Mouse (Mus musculus): ENCODE results near the gene Hoxa6. TPM values are rescaled to one million over a fixed set of nuclear protein-coding genes. Genes with fewer than 3 reads are reported as not detected.

Gene Hoxa6
- polyA plus RNA-seq, 1 experiment = 0.96 TPM

- Histone ChIP-seq H3K36me3 (ENCODE audit: control insufficient read depth, insufficient read depth) (no peaks in the 10 kb centered on the region), H3K27me3 (ENCODE audit: control insufficient read depth, insufficient read depth, insufficient read length) (no peaks in the 10 kb centered on the region), H3K4me3 (ENCODE audit: insufficient read depth, poor library complexity, severe bottlenecking) (peak within 1 kb of the TSS; percentile 31), H3K79me2 (ENCODE audit: control insufficient read depth, insufficient read depth) (no peaks in the 10 kb centered on the region), H3K79me3 (ENCODE audit: low read depth) (no peaks in the 10 kb centered on the region), H3ac (ENCODE audit: control insufficient read depth, insufficient read length, low read depth) (peak within 1 kb of the TSS; percentile 67)
- no peak for TF ChIP-seq CTCF (IDR thresholded peaks at IDR 0.05; ENCODE audit: control insufficient read depth, insufficient read depth, insufficient read length)
- no peak for TF ChIP-seq MYOD1 (IDR thresholded peaks at IDR 0.05; ENCODE audit: control insufficient read depth, insufficient read length, low read depth)
- no peak for TF ChIP-seq FOSL1 (IDR thresholded peaks at IDR 0.05; ENCODE audit: insufficient read depth, low read length, poor library complexity, severe bottlenecking)
- no peak for TF ChIP-seq MYOG (IDR thresholded peaks at IDR 0.05; ENCODE audit: control insufficient read depth, extremely low read depth, insufficient read length)
- TF ChIP-seq CEBPB (IDR thresholded peaks at IDR 0.05; ENCODE audit: low read depth) = no peak
- no peak for TF ChIP-seq USF1 (IDR thresholded peaks at IDR 0.05; ENCODE audit: low read depth)
Measured at GRCm38 (mm10) chr6:52190906-52191810, 17.4 kb downstream of the Hoxa6 start, which contains the start of gene Hoxa4. Hoxa4 (minus strand) TSS chr6:52191753.

- Histone ChIP-seq H3K36me3 (ENCODE audit: control insufficient read depth, insufficient read depth) (no peaks in the 10 kb centered on the region), H3K79me2 (ENCODE audit: control insufficient read depth, insufficient read depth) (no peaks in the 10 kb centered on the region), H3K27me3 (ENCODE audit: control insufficient read depth, insufficient read depth, insufficient read length) (no peaks in the 10 kb centered on the region), H3K79me3 (ENCODE audit: low read depth) (no peaks in the 10 kb centered on the region), H3K4me3 (ENCODE audit: insufficient read depth, poor library complexity, severe bottlenecking) (no peak overlapping the region), H3ac (ENCODE audit: control insufficient read depth, insufficient read length, low read depth) (no peak overlapping the region)
- TF ChIP-seq MYOG (IDR thresholded peaks at IDR 0.05; ENCODE audit: control insufficient read depth, extremely low read depth, insufficient read length) (no peak), MAX (IDR thresholded peaks at IDR 0.05) (no peak), CTCF (IDR thresholded peaks at IDR 0.05; ENCODE audit: control insufficient read depth, insufficient read depth, insufficient read length) (no peak), CEBPB (IDR thresholded peaks at IDR 0.05; ENCODE audit: low read depth) (no peak), USF1 (IDR thresholded peaks at IDR 0.05; ENCODE audit: low read depth) (no peak), MYOD1 (IDR thresholded peaks at IDR 0.05; ENCODE audit: control insufficient read depth, insufficient read length, low read depth) (no peak), FOSL1 (IDR thresholded peaks at IDR 0.05; ENCODE audit: insufficient read depth, low read length, poor library complexity, severe bottlenecking) (no peak)
Measured at GRCm38 (mm10) chr6:52190410-52190809, 18.1 kb downstream of the Hoxa6 start.

GRCm38 (mm10) chr6:52189909-52190308 is 18.6 kb downstream of the Hoxa6 start:
- TF ChIP-seq CEBPB (IDR thresholded peaks at IDR 0.05; ENCODE audit: low read depth) = no peak
- no peak for TF ChIP-seq USF1 (IDR thresholded peaks at IDR 0.05; ENCODE audit: low read depth)
- TF ChIP-seq MYOG (IDR thresholded peaks at IDR 0.05; ENCODE audit: control insufficient read depth, extremely low read depth, insufficient read length) = no peak
- no peak for TF ChIP-seq MYOD1 (IDR thresholded peaks at IDR 0.05; ENCODE audit: control insufficient read depth, insufficient read length, low read depth)
- TF ChIP-seq FOSL1 (IDR thresholded peaks at IDR 0.05; ENCODE audit: insufficient read depth, low read length, poor library complexity, severe bottlenecking) = no peak
- Histone ChIP-seq H3K36me3 (ENCODE audit: control insufficient read depth, insufficient read depth) (no peaks in the 10 kb centered on the region), H3K4me3 (ENCODE audit: insufficient read depth, poor library complexity, severe bottlenecking) (no peak overlapping the region), H3K79me3 (ENCODE audit: low read depth) (no peaks in the 10 kb centered on the region), H3K79me2 (ENCODE audit: control insufficient read depth, insufficient read depth) (no peaks in the 10 kb centered on the region), H3K27me3 (ENCODE audit: control insufficient read depth, insufficient read depth, insufficient read length) (no peaks in the 10 kb centered on the region), H3ac (ENCODE audit: control insufficient read depth, insufficient read length, low read depth) (no peak overlapping the region)

DNA sequence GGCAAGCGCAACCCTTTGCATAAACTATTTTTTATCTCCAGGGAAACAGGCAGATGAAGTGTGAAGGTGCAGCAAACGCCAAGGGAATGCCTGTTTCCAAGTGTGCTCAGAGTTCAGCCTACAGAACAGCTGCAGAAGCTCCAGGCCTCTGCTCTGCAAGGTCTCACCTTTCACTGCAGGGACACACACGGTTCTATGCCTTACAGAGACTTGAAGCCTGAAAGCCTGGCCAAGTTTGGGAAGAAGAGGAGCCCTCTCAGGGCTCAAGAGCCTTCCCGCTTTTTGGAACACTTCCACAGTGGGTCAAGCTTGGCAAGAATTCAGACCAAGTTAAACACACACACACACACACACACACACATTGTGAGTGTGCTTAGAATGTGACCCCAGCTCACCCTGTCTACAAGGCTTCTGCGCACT is 19.3 kb downstream of the Hoxa6 start:
- H3K79me2 ChIP-seq (ENCODE audit: control insufficient read depth, insufficient read depth) = no peaks in the 10 kb centered on the region
- no peak overlapping the region for H3ac ChIP-seq (ENCODE audit: control insufficient read depth, insufficient read length, low read depth)
- no peaks in the 10 kb centered on the region for H3K36me3 ChIP-seq (ENCODE audit: control insufficient read depth, insufficient read depth)
- no peaks in the 10 kb centered on the region for H3K27me3 ChIP-seq (ENCODE audit: control insufficient read depth, insufficient read depth, insufficient read length)
- H3K4me3 ChIP-seq (ENCODE audit: insufficient read depth, poor library complexity, severe bottlenecking) = no peak overlapping the region
- no peak for TF ChIP-seq FOSL1 (IDR thresholded peaks at IDR 0.05; ENCODE audit: insufficient read depth, low read length, poor library complexity, severe bottlenecking)
- no peaks in the 10 kb centered on the region for H3K79me3 ChIP-seq (ENCODE audit: low read depth)

GRCm38 (mm10) chr6:52186500-52186899 is 22.0 kb downstream of the Hoxa6 start:
- H3K27me3 ChIP-seq (ENCODE audit: control insufficient read depth, insufficient read depth, insufficient read length) = no peaks in the 10 kb centered on the region
- TF ChIP-seq MYOD1 (IDR thresholded peaks at IDR 0.05; ENCODE audit: control insufficient read depth, insufficient read length, low read depth) (no peak), MYOG (IDR thresholded peaks at IDR 0.05; ENCODE audit: control insufficient read depth, extremely low read depth, insufficient read length) (no peak), CEBPB (IDR thresholded peaks at IDR 0.05; ENCODE audit: low read depth) (no peak), USF1 (IDR thresholded peaks at IDR 0.05; ENCODE audit: low read depth) (no peak), FOSL1 (IDR thresholded peaks at IDR 0.05; ENCODE audit: insufficient read depth, low read length, poor library complexity, severe bottlenecking) (no peak), CTCF (IDR thresholded peaks at IDR 0.05; ENCODE audit: control insufficient read depth, insufficient read depth, insufficient read length) (no peak), MAX (IDR thresholded peaks at IDR 0.05) (no peak)
- H3ac ChIP-seq (ENCODE audit: control insufficient read depth, insufficient read length, low read depth) = no peak overlapping the region
- no peaks in the 10 kb centered on the region for H3K36me3 ChIP-seq (ENCODE audit: control insufficient read depth, insufficient read depth)
- H3K4me3 ChIP-seq (ENCODE audit: insufficient read depth, poor library complexity, severe bottlenecking) = no peak overlapping the region
- no peaks in the 10 kb centered on the region for H3K79me3 ChIP-seq (ENCODE audit: low read depth)
- no peaks in the 10 kb centered on the region for H3K79me2 ChIP-seq (ENCODE audit: control insufficient read depth, insufficient read depth)

DNA sequence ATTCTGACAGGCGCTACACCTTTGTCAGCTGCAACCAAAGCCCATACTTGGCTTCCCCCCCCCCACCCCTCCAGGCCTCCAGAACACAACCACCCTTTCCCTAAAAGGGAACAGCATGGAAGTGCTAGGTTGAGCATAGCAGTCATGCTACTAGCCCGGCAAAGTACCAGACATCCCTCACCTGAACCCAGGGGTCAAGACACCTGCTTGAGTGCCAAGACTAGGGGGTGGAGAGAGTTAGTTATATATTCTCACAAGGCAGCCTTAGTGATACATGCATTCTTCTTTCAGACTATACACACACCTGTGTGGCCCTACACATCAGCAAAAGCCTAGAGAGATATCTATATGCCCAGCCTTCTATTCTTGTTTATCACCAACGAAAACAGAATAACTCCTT is 22.7 kb downstream of the Hoxa6 start:
- Histone ChIP-seq H3K36me3 (ENCODE audit: control insufficient read depth, insufficient read depth) (no peaks in the 10 kb centered on the region), H3K79me3 (ENCODE audit: low read depth) (no peaks in the 10 kb centered on the region), H3K27me3 (ENCODE audit: control insufficient read depth, insufficient read depth, insufficient read length) (no peaks in the 10 kb centered on the region), H3K4me3 (ENCODE audit: insufficient read depth, poor library complexity, severe bottlenecking) (no peak overlapping the region), H3K79me2 (ENCODE audit: control insufficient read depth, insufficient read depth) (no peaks in the 10 kb centered on the region), H3ac (ENCODE audit: control insufficient read depth, insufficient read length, low read depth) (no peak overlapping the region)
- no peak for TF ChIP-seq USF1 (IDR thresholded peaks at IDR 0.05; ENCODE audit: low read depth)
- TF ChIP-seq MAX (IDR thresholded peaks at IDR 0.05) = no peak
